Mouse (Mus musculus): ENCODE results near the gene Mast4.

GRCm38 (mm10) chr13:103043692-103044091 is 290.6 kb downstream of the Mast4 start:
- TF ChIP-seq POLR2A (IDR thresholded peaks at IDR 0.05; ENCODE audit: extremely low read depth, insufficient read depth, low read length) (no peak), CTCF (IDR thresholded peaks at IDR 0.05; ENCODE audit: low read depth, low read length) (no peak)
